Mouse (Mus musculus) testis, adult 2 months (tissue): ENCODE measurements around the gene Nuak1.

Source experiments
- CTCF ChIP-seq: fragments of 200-500 bp; IDR thresholded peaks from 2 replicates; pipeline ENCODE4 v1.5.1; 2012; ENCODE audit warnings: low read depth, mild to moderate bottlenecking, inconsistent platforms, low read length, moderate library complexity; ENCODE audit not compliant: control insufficient read depth, insufficient read depth, insufficient replicate concordance
- POLR2A ChIP-seq: fragments of 200-500 bp; IDR thresholded peaks from 2 replicates; pipeline ENCODE4 v1.6.1; 2012; ENCODE audit warnings: low read depth, mild to moderate bottlenecking, inconsistent platforms, low read length, moderate library complexity; ENCODE audit not compliant: control insufficient read depth

- TF ChIP-seq POLR2A, result no peak
- TF ChIP-seq CTCF, result no peak
Observed at GRCm38 (mm10) chr10:84379366-84379765, 61.0 kb downstream of the Nuak1 start.
